Mouse (Mus musculus) intestine, postnatal 0 days (tissue): ENCODE results near the gene Tex30. TPM values are rescaled to one million over a fixed set of nuclear protein-coding genes. Genes with fewer than 3 reads are reported as not detected.

Experiments used
- ATAC-seq: fragments of 200-750 bp; cut with Nextera tagmentation; 2 replicates; pipeline ENCODE4 v1.8.0; 2017; ENCODE audit warnings: mild to moderate bottlenecking, moderate TSS enrichment, moderate library complexity
- H3K27ac ChIP-seq: fragments of 300-500 bp; sonication (generic); 2 replicates; pipeline ENCODE4 v1.5.1; 2014; ENCODE audit warnings: mild to moderate bottlenecking, low read depth, low read length, moderate library complexity
- H3K27me3 ChIP-seq: fragments of 300-500 bp; sonication (generic); replicated peaks from 2 replicates; pipeline ENCODE4 v1.6.1; 2014; ENCODE audit warnings: low read length, mixed read lengths; ENCODE audit not compliant: control insufficient read depth, insufficient read depth
- H3K36me3 ChIP-seq: fragments of 300-500 bp; sonication (generic); 2 replicates; pipeline ENCODE4 v1.6.1; 2014; ENCODE audit warnings: mild to moderate bottlenecking, moderate library complexity; ENCODE audit not compliant: control insufficient read depth, insufficient read depth
- H3K4me1 ChIP-seq: fragments of 300-500 bp; sonication (generic); replicated peaks from 2 replicates; pipeline ENCODE4 v1.6.1; 2014; ENCODE audit warnings: antibody characterized with exemption, low read length, mixed read lengths; ENCODE audit not compliant: control insufficient read depth, insufficient read depth
- H3K4me2 ChIP-seq: fragments of 300-500 bp; sonication (generic); replicated peaks from 2 replicates; pipeline ENCODE4 v1.6.1; 2014; ENCODE audit warnings: low read depth, mild to moderate bottlenecking, moderate library complexity
- H3K4me3 ChIP-seq: fragments of 300-500 bp; sonication (generic); 2 replicates; pipeline ENCODE4 v1.5.1; 2014; ENCODE audit warnings: low read depth, low read length
- H3K9ac ChIP-seq: fragments of 300-500 bp; sonication (generic); 2 replicates; pipeline ENCODE4 v1.6.1; 2014; ENCODE audit warnings: mild to moderate bottlenecking, low read depth, low read length
- H3K9me3 ChIP-seq: fragments of 300-500 bp; sonication (generic); 2 replicates; pipeline ENCODE4 v1.6.1; 2016; ENCODE audit warnings: mixed run types; ENCODE audit not compliant: control insufficient read depth
- CTCF ChIP-seq: sonication (generic); IDR thresholded peaks from 2 replicates; pipeline ENCODE4 v1.5.1; 2016; ENCODE audit warnings: low read depth, mild to moderate bottlenecking, control low read depth, antibody characterized with exemption, moderate library complexity
- WGBS: fragments of 180-500 bp; shearing (Covaris S2); extraction: QIAGEN DNeasy Blood & Tissue Kit; methylation state at CpG from one replicate; pipeline ENCODE4 v1.1.7; 2014; 5-methylcytosine and 5-hydroxymethylcytosine counted together
- polyA plus RNA-seq: library from polyadenylated mRNA; unstranded; fragments of >200 nt; fragmentation: Nextera tagmentation; extraction: Ambion mirVana; gene quantifications from 2 replicates; pipeline ENCODE4 v1.2.1, GENCODE M21; 2015

Gene Tex30
- polyA plus RNA-seq = 37.0 and 39.0 TPM in 2 replicates

GRCm38 (mm10) chr1:44102259-44102717, at the start of gene Tex30:
TSS of gene Tex30 (minus strand) at chr1:44102441.
- Histone ChIP-seq H3K9ac (peak within 1 kb of the TSS; percentile 66), H3K4me1 (no peaks in the 10 kb centered on the region), H3K4me3 (peak within 1 kb of the TSS; percentile 69), H3K36me3 (peaks cover 6% of the 10 kb centered on the region), H3K27me3 (no peaks in the 10 kb centered on the region), H3K4me2 (peak within 1 kb of the TSS; percentile 70), H3K27ac (peak within 1 kb of the TSS; percentile 91), H3K9me3 (no peaks in the 10 kb centered on the region)
- 0 out of 2 replicates have a peak, but pooled peaks have one; percentile 8 for TF ChIP-seq CTCF
- peak; percentile 98 for ATAC-seq
- WGBS = under 1% methylated on average over 47 of the region's 55 CpGs

- 19% methylated on average over 6 of the region's 6 CpGs for WGBS
- Histone ChIP-seq H3K4me2 (peak overlapping the region; percentile 88), H3K27ac (no peak overlapping the region), H3K9me3 (no peaks in the 10 kb centered on the region), H3K4me3 (peak overlapping the region; percentile 86), H3K36me3 (0 out of 2 replicates have a peak, but pooled peaks cover 3% of the 10 kb centered on the region), H3K9ac (peak overlapping the region; percentile 80), H3K4me1 (0 out of 2 replicates have a peak, but pooled peaks cover 5% of the 10 kb centered on the region), H3K27me3 (no peaks in the 10 kb centered on the region)
- peak; percentile 34; the same call in 1 of the 2 replicates for TF ChIP-seq CTCF
- ATAC-seq = no peak
Observed at GRCm38 (mm10) chr1:44148706-44149105, 46.5 kb upstream of the Tex30 start.

GRCm38 (mm10) chr1:44147563-44148381, 45.5 kb upstream of the Tex30 start, which contains the start of gene Ercc5:
TSS of gene Ercc5 (plus strand) at chr1:44147744.
- ATAC-seq = peak; percentile 85
- WGBS = under 1% methylated on average over 66 of the region's 66 CpGs
- peak within 1 kb of the TSS; percentile 80 for H3K9ac ChIP-seq
- peak within 1 kb of the TSS; percentile 88 for H3K4me2 ChIP-seq
- peaks cover 7% of the 10 kb centered on the region; the same call in 1 of the 2 replicates for H3K36me3 ChIP-seq
- H3K4me3 ChIP-seq = peak within 1 kb of the TSS; percentile 86
- no peaks in the 10 kb centered on the region for H3K9me3 ChIP-seq
- no peaks in the 10 kb centered on the region for H3K27me3 ChIP-seq
- peak; percentile 27 for TF ChIP-seq CTCF
- H3K27ac ChIP-seq = peak within 1 kb of the TSS; percentile 93
- 0 out of 2 replicates have a peak, but pooled peaks cover 5% of the 10 kb centered on the region for H3K4me1 ChIP-seq

- Histone ChIP-seq H3K4me1 (no peaks in the 10 kb centered on the region), H3K4me2 (no peak overlapping the region), H3K9ac (no peak overlapping the region), H3K4me3 (no peak overlapping the region), H3K9me3 (no peaks in the 10 kb centered on the region), H3K36me3 (peaks cover 16% of the 10 kb centered on the region), H3K27me3 (no peaks in the 10 kb centered on the region), H3K27ac (no peak overlapping the region)
- no peak for TF ChIP-seq CTCF
- 88% methylated on average over 5 of the region's 5 CpGs for WGBS
- ATAC-seq = no peak
Observed at GRCm38 (mm10) chr1:44142747-44143146, 40.5 kb upstream of the Tex30 start.

GRCm38 (mm10) chr1:44140232-44140631, 38.0 kb upstream of the Tex30 start:
- TF ChIP-seq CTCF = no peak
- H3K4me1 ChIP-seq = no peaks in the 10 kb centered on the region
- no peak overlapping the region for H3K9ac ChIP-seq
- no peak overlapping the region for H3K27ac ChIP-seq
- WGBS = 15% methylated on average over 4 of the region's 4 CpGs
- no peak for ATAC-seq
- H3K27me3 ChIP-seq = no peaks in the 10 kb centered on the region
- H3K4me2 ChIP-seq = no peak overlapping the region
- H3K4me3 ChIP-seq = no peak overlapping the region
- H3K9me3 ChIP-seq = no peaks in the 10 kb centered on the region
- peaks cover 24% of the 10 kb centered on the region for H3K36me3 ChIP-seq

- no peak overlapping the region for H3K4me2 ChIP-seq
- no peaks in the 10 kb centered on the region for H3K9me3 ChIP-seq
- no peak for TF ChIP-seq CTCF
- H3K4me1 ChIP-seq = peaks cover 1% of the 10 kb centered on the region; the same call in 1 of the 2 replicates
- H3K9ac ChIP-seq = no peak overlapping the region
- ATAC-seq = no peak
- peaks cover 30% of the 10 kb centered on the region for H3K36me3 ChIP-seq
- H3K4me3 ChIP-seq = no peak overlapping the region
- H3K27me3 ChIP-seq = no peaks in the 10 kb centered on the region
- H3K27ac ChIP-seq = no peak overlapping the region
- WGBS = 45% methylated on average over 4 of the region's 4 CpGs
Observed at GRCm38 (mm10) chr1:44129929-44130581, 27.8 kb upstream of the Tex30 start.
